Mouse (Mus musculus) lung, postnatal 0 days (tissue): ENCODE data around the gene Lrrc42.

ENCODE experiments used
- CTCF ChIP-seq: IDR thresholded peaks from 2 replicates; pipeline ENCODE4 v1.5.1; 2016; ENCODE audit warnings: antibody characterized with exemption, mild to moderate bottlenecking
- EP300 ChIP-seq: IDR thresholded peaks from 2 replicates; pipeline ENCODE4 v1.6.1; 2016; ENCODE audit warnings: antibody characterized with exemption, mild to moderate bottlenecking, control low read depth

DNA sequence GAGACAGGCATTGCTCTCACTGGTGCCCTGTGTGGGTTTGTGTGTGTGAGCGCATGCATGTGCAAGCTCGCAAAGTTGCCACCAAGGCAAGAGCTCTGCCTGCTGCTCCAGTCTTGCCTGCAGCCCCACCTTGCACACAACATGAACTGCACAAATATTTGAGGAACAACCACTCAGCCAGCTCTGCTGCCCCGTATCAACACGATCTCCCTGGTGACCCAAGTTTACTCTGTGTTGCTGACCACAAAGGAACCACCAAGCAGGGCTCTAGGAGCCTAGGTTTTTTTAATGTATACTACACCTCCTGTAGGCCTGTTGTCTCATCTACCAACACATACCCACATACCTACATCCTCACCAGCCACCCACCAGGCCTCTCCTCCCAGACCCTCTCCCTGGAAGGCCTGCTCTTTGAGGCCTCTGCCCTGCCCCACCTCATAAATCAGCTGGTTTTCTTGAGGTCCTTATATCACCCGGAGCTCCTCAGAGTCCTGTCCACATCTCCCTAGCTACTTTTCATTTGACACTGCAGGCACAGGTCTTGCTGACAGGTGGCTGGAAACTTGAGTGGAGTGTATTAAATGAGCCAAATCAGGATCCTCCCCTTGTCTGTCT is 42.7 kb downstream of the Lrrc42 start:
- TF ChIP-seq EP300, result 0 out of 2 replicates have a peak, but pooled peaks have one; percentile 11
- TF ChIP-seq CTCF, result no peak
